Mouse (Mus musculus): Measurements from ENCODE around the gene Btbd9. TPM values are rescaled to one million over a fixed set of nuclear protein-coding genes. Genes with fewer than 3 reads are reported as not detected.

The Btbd9 gene
- polyA plus RNA-seq, 1 experiment from 2014 or later: 79.2 TPM

DNA sequence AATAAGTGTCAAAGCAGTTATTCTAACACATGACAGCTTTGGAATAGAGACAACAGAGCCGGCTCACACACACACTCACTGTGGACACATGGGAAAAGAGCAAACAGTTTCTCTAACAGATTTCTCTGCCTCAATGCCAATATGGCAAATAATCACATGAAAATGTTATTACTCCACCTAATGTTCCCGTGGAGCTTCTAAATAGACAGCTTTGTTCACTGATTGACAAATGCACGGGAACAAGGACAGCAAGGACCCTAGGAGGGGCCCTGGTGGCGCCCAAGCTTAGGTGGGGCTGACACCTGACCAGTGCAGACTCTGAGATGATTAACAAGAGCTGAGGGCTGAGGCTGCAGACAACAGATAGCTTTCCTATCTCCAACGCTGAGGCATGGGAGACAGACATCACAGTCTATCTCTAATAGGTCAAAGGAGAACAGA lies 140.2 kb downstream of the Btbd9 start:
- Histone ChIP-seq H3K4me3 (no peak overlapping the region), H3K9me3 (no peaks in the 10 kb centered on the region), H3K4me1 (peaks cover 5% of the 10 kb centered on the region; the same call in 1 of the 2 replicates), H3K9ac (no peak overlapping the region), H3K27ac (no peak overlapping the region), H3K36me3 (no peaks in the 10 kb centered on the region), H3K4me2 (no peak overlapping the region), H3K27me3 (no peaks in the 10 kb centered on the region)
- WGBS: 66% methylated on average over 5 of the region's 5 CpGs
- ATAC-seq (ENCODE audit: insufficient number of reproducible peaks, insufficient read depth, low FRiP score, low TSS enrichment, low read depth): no peak

DNA sequence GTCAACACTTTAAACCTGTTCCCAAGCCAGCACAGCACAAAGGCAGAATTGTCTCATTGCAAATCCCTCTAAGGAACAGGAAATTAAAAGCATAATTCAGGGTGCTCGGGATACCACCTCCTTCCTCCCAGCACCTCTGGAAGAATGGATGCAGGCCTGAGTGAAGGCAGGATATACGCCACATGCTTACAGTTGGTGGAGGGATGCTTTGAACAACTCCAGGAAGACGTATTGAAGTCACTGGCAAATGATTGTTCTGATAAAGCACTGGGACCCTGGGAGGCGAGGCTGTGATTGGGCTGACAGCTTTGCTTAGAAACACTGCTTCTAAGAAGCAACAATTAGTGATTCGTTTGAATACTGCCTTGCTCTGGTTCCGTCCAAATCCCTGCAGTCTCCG lies 140.8 kb downstream of the Btbd9 start:
- H3K4me1 ChIP-seq: peaks cover 5% of the 10 kb centered on the region; the same call in 1 of the 2 replicates
- H3K4me2 ChIP-seq: no peak overlapping the region
- no peak overlapping the region for H3K27ac ChIP-seq
- no peak overlapping the region for H3K9ac ChIP-seq
- no peaks in the 10 kb centered on the region for H3K27me3 ChIP-seq
- no peaks in the 10 kb centered on the region for H3K36me3 ChIP-seq
- 56% methylated on average over 7 of the region's 7 CpGs for WGBS
- no peak for ATAC-seq (ENCODE audit: insufficient number of reproducible peaks, insufficient read depth, low FRiP score, low TSS enrichment, low read depth)
- no peaks in the 10 kb centered on the region for H3K9me3 ChIP-seq
- H3K4me3 ChIP-seq: no peak overlapping the region

DNA sequence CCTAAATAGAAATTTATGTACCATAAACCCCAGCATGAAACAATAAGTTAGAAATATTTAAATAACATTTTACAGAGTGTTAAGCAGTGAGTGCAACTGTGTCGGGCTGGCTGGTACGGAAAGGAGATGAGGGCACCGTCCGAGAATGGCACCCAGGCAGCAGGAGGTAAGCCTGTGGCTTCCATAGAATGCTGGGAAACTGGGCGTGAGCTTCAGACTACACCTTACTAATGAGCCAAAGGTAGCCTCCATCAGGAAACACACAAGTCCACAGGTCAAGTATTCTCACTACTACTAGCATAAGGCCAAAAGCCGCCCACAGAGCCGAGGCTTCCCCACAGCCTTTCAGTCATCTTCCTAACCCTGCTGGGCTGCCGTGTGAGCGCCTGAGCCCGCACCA lies 144.2 kb downstream of the Btbd9 start:
- Histone ChIP-seq H3K4me1 (peaks cover 5% of the 10 kb centered on the region; the same call in 1 of the 2 replicates), H3K27me3 (no peaks in the 10 kb centered on the region), H3K4me2 (no peak overlapping the region), H3K4me3 (no peak overlapping the region), H3K27ac (no peak overlapping the region), H3K9me3 (no peaks in the 10 kb centered on the region), H3K36me3 (no peaks in the 10 kb centered on the region), H3K9ac (no peak overlapping the region)
- WGBS: 90% methylated on average over 10 of the region's 10 CpGs
- ATAC-seq (ENCODE audit: insufficient number of reproducible peaks, insufficient read depth, low FRiP score, low TSS enrichment, low read depth): no peak

DNA sequence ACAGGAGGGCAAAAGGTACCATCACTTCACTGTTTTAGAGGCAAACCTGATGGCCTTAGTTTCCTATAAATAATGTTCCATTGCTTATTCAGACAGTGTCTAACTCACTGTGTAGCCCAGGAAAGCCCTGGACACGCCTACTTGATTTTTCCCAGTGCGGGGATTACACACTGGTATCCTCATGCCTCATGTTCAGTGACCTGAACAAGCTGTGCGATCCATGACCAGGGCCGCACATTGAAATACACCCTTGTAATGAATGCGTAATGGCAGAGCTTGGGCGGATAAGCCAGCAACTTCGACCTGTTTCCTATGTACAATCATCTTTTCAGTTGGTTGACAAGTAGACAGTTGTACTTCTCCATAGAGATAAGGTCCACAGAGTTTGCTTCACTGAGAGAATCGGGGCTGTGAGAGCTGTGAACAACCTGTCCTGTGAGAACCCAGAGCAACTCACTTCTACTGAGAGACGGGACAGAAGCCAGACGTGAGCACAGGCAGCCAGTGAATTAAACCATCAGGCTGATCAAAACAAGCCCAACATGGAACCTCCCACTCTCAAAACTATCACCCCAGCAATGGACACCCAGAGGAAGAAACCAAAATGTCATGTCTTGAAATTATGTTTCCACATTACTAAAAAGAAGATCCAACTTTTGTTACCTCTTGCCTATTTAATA lies 145.2 kb downstream of the Btbd9 start:
- ATAC-seq (ENCODE audit: insufficient number of reproducible peaks, insufficient read depth, low FRiP score, low TSS enrichment, low read depth): no peak
- no peaks in the 10 kb centered on the region for H3K27me3 ChIP-seq
- WGBS: 89% methylated on average over 10 of the region's 10 CpGs
- no peak overlapping the region for H3K4me3 ChIP-seq
- H3K27ac ChIP-seq: no peak overlapping the region
- H3K36me3 ChIP-seq: no peaks in the 10 kb centered on the region
- H3K9ac ChIP-seq: no peak overlapping the region
- H3K4me2 ChIP-seq: no peak overlapping the region
- H3K9me3 ChIP-seq: no peaks in the 10 kb centered on the region
- H3K4me1 ChIP-seq: peaks cover 5% of the 10 kb centered on the region; the same call in 1 of the 2 replicates

DNA sequence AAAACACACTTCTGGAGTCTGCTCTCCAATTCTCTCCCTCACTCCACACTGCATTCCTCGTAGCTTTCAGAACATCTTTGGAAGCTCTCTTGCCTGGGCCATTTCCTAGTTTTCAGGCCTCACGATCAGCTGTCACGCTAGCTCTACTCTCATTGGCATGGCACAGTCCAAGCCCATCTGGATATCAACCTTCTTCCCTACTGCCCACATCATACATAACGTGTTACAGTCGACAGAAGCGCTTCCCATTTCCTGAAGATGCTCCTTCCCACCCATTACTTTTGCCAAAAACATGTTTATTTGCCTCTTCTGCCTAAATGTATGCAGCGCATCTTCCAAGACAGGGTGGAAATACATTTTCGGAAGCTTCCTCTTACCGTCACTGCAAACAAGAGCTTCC lies 147.6 kb downstream of the Btbd9 start:
- H3K9me3 ChIP-seq: no peaks in the 10 kb centered on the region
- no peak overlapping the region for H3K27ac ChIP-seq
- 92% methylated on average over 9 of the region's 9 CpGs for WGBS
- no peaks in the 10 kb centered on the region for H3K36me3 ChIP-seq
- no peak overlapping the region for H3K4me2 ChIP-seq
- no peak for ATAC-seq (ENCODE audit: insufficient number of reproducible peaks, insufficient read depth, low FRiP score, low TSS enrichment, low read depth)
- H3K27me3 ChIP-seq: no peaks in the 10 kb centered on the region
- H3K4me1 ChIP-seq: no peaks in the 10 kb centered on the region
- H3K4me3 ChIP-seq: no peak overlapping the region
- H3K9ac ChIP-seq: no peak overlapping the region

DNA sequence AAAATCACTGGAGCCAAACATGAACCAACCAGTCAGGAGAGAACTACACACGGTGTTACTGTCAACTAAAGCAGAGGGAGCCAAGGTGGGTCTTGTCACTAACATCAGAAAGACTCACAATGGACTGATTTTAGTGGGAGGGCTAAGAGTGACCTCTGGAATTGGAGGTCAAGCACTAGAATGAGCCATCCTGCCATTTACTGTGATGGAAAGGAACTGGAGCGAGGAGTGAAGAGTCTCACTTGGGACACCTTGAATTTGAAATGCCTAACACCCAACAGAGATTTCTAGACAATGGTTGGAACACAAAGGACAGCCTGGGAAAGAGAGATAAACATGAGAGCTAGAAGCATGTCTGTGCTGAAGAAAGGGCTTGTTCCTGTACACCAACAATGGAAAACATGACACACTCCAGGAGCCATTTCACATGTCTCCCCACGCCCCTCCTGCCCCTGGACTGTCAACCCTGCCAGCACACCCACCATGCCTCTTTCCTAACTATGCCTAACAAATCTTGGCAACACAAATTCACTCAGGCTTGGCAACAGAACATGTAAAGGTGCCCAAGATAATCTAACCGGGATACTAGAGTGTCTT lies 152.9 kb downstream of the Btbd9 start:
- no peak for ATAC-seq (ENCODE audit: insufficient number of reproducible peaks, insufficient read depth, low FRiP score, low TSS enrichment, low read depth)
- no peaks in the 10 kb centered on the region for H3K9me3 ChIP-seq
- no peaks in the 10 kb centered on the region for H3K36me3 ChIP-seq
- no peak overlapping the region for H3K4me3 ChIP-seq
- 64% methylated on average over 4 of the region's 4 CpGs for WGBS
- 0 out of 2 replicates have a peak, but pooled peaks cover 6% of the 10 kb centered on the region for H3K4me1 ChIP-seq
- H3K27me3 ChIP-seq: no peaks in the 10 kb centered on the region
- H3K9ac ChIP-seq: no peak overlapping the region
- no peak overlapping the region for H3K4me2 ChIP-seq
- no peak overlapping the region for H3K27ac ChIP-seq

DNA sequence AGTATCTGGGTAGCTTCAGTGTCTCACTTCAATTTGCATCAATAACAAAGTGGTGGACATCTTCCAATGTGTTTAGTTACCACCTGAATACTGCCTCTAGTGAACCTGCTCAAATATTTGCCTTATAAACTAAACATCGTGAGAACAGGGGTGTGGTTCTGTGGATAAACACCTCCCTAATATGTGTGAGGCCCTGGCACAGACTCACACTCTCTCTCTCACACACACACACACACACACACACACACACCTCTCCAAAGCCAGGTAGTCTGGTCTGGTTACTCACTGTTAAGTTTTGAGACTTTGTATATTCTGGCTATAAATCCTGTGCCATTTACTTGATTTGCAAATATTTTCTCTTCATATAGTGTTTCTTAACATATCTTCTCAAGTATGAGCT lies 154.0 kb downstream of the Btbd9 start:
- Histone ChIP-seq H3K27ac (no peak overlapping the region), H3K4me1 (0 out of 2 replicates have a peak, but pooled peaks cover 6% of the 10 kb centered on the region), H3K4me3 (no peak overlapping the region), H3K9me3 (no peaks in the 10 kb centered on the region), H3K36me3 (no peaks in the 10 kb centered on the region), H3K27me3 (no peaks in the 10 kb centered on the region), H3K9ac (no peak overlapping the region), H3K4me2 (no peak overlapping the region)
- ATAC-seq (ENCODE audit: insufficient number of reproducible peaks, insufficient read depth, low FRiP score, low TSS enrichment, low read depth): no peak
- 58% methylated on average over 1 of the region's 1 CpGs for WGBS

DNA sequence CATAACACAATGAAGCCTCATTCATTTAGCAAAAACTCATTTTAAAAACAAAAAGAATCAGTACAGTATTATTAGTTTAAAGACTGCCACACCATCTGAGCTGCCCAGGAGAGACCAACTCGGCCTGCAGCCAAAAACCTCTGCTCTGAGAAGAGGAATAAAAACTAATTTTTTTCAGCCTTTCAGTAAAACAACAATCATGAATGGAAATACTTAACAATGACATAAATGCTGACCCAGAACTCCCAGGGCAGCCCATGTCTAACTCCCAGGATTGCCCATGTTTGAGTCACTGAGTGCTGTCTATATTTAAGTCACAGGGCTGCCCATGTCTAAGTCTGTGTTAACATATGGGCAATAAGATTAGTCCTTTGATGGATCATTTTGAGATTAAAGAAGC lies 155.0 kb downstream of the Btbd9 start:
- no peak for ATAC-seq (ENCODE audit: insufficient number of reproducible peaks, insufficient read depth, low FRiP score, low TSS enrichment, low read depth)
- H3K9ac ChIP-seq: no peak overlapping the region
- H3K27me3 ChIP-seq: no peaks in the 10 kb centered on the region
- WGBS: 62% methylated on average over 1 of the region's 1 CpGs
- no peaks in the 10 kb centered on the region for H3K9me3 ChIP-seq
- H3K4me1 ChIP-seq: 0 out of 2 replicates have a peak, but pooled peaks cover 6% of the 10 kb centered on the region
- H3K4me3 ChIP-seq: no peak overlapping the region
- no peak overlapping the region for H3K4me2 ChIP-seq
- H3K27ac ChIP-seq: no peak overlapping the region
- H3K36me3 ChIP-seq: no peaks in the 10 kb centered on the region

DNA sequence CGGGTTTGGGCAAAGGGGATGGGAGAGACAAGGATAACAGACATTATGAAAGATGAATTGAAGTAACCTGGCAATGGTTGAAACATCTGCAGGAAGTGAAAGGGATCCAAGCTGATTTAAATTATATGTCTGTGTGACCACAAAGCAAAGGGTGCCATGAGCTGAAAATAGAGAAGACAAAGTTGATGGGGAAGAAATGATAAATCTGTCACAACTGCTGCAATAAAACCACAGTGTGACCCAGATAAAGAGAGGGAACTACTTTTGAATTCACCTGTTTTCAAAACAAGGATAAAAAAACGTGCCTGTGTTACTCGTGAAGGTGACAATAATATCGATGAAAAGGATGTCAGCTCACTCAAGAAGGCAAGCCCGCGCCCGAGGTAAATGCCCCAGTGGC lies 156.8 kb downstream of the Btbd9 start:
- Histone ChIP-seq H3K36me3 (no peaks in the 10 kb centered on the region), H3K4me1 (0 out of 2 replicates have a peak, but pooled peaks cover 6% of the 10 kb centered on the region), H3K4me3 (no peak overlapping the region), H3K27me3 (no peaks in the 10 kb centered on the region), H3K9me3 (no peaks in the 10 kb centered on the region), H3K9ac (no peak overlapping the region), H3K27ac (no peak overlapping the region), H3K4me2 (no peak overlapping the region)
- 82% methylated on average over 7 of the region's 7 CpGs for WGBS
- ATAC-seq (ENCODE audit: insufficient number of reproducible peaks, insufficient read depth, low FRiP score, low TSS enrichment, low read depth): no peak

DNA sequence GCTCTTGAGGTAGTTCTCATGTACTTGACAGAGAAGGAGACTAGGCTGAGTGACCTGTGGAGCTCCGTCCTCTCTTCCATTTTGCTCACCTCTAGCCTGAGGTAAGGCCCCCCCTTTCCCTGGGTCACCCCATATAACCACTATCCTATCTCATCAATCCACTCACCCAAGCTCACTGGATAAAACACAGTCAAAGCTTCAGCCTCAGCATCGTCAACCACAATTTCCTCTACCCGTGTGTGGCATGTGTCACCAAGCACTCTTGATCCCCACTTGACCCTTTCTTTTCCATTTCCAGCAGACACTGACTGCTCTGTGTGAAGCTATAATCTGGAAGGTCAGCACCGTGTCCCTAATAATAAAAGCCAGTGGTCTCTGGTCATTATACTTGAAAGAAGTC lies 157.8 kb downstream of the Btbd9 start:
- no peak overlapping the region for H3K4me3 ChIP-seq
- no peak overlapping the region for H3K4me2 ChIP-seq
- no peak for ATAC-seq (ENCODE audit: insufficient number of reproducible peaks, insufficient read depth, low FRiP score, low TSS enrichment, low read depth)
- H3K27ac ChIP-seq: no peak overlapping the region
- H3K27me3 ChIP-seq: no peaks in the 10 kb centered on the region
- no peaks in the 10 kb centered on the region for H3K36me3 ChIP-seq
- no peaks in the 10 kb centered on the region for H3K9me3 ChIP-seq
- no peak overlapping the region for H3K9ac ChIP-seq
- H3K4me1 ChIP-seq: 0 out of 2 replicates have a peak, but pooled peaks cover 6% of the 10 kb centered on the region
- WGBS: 69% methylated on average over 4 of the region's 4 CpGs

DNA sequence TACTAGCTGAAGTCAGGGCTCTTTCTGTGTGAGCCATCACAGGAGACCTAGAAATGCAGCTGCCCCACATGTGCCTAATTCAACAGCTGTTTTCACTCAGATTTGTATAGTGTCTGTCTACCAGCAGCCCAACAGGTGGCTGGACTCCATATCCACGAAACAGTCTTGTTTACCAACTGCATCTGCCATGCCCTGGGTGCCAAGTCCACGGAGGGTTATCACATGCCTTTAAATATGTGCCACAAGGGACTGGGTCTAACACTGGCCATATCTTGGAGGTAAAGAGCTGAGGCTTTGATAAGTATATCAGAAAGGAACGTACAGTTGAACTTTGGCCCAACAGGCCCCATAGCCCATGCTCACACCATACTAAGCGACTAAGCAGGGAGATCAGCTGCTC lies 159.2 kb downstream of the Btbd9 start:
- no peaks in the 10 kb centered on the region for H3K36me3 ChIP-seq
- no peak overlapping the region for H3K4me3 ChIP-seq
- H3K4me1 ChIP-seq: 0 out of 2 replicates have a peak, but pooled peaks cover 6% of the 10 kb centered on the region
- no peak overlapping the region for H3K4me2 ChIP-seq
- H3K27ac ChIP-seq: no peak overlapping the region
- WGBS: 64% methylated on average over 4 of the region's 4 CpGs
- ATAC-seq (ENCODE audit: insufficient number of reproducible peaks, insufficient read depth, low FRiP score, low TSS enrichment, low read depth): no peak
- no peak overlapping the region for H3K9ac ChIP-seq
- no peaks in the 10 kb centered on the region for H3K9me3 ChIP-seq
- H3K27me3 ChIP-seq: no peaks in the 10 kb centered on the region

DNA sequence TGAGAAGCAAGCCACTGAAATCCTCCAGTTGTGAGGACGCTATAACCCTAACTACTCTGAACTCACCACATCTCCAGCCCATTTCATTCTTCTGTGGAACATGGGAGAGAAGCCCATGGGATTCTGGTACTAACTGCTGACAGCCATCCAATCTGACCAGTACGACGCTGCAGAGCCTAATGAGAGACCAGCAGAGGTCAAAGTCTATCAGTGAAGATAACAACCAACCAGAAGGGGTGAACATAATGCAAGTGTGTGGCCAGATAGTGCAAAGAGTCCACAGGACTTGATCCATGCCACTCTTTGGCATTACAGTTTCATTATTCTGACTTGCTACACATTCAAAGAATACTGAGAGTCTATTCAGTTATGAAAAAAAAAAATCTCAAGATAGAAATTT lies 160.6 kb downstream of the Btbd9 start:
- Histone ChIP-seq H3K27me3 (no peaks in the 10 kb centered on the region), H3K27ac (no peak overlapping the region), H3K36me3 (no peaks in the 10 kb centered on the region), H3K9me3 (no peaks in the 10 kb centered on the region), H3K9ac (no peak overlapping the region), H3K4me2 (no peak overlapping the region), H3K4me3 (no peak overlapping the region), H3K4me1 (no peaks in the 10 kb centered on the region)
- ATAC-seq (ENCODE audit: insufficient number of reproducible peaks, insufficient read depth, low FRiP score, low TSS enrichment, low read depth): no peak
- WGBS: 90% methylated on average over 3 of the region's 3 CpGs

Data from embryonic facial prominence, embryonic 13.5 days (tissue).